Comparison of ENCODE assay signal across 11 mouse cellular contexts in genomic region chr6:8473498-8473897, GRCm38 (mm10). TPM values are rescaled to one million over a fixed set of nuclear protein-coding genes. Genes with fewer than 3 reads are reported as not detected.
DNase-seq lines count a peak whose midpoint lies in the region; ATAC-seq and TF ChIP-seq lines count a peak whose summit lies in the region.
"Had no signal": no experiment of that assay in that cellular context is flagged by ENCODE, and none has a peak within 500 bp of the region (broad histone marks: within the 10 kb centered on the region; RNA-seq: fewer than 3 reads in every experiment).

No protein-coding gene starts in this region.

- peak; percentile 55 for DNase-seq in gastrocnemius, adult 2 months
- no peak for DNase-seq in gastrocnemius, postnatal 4 days (ENCODE audit: low spot score in 2 of 2)
- DNase-seq in right cerebral cortex, adult 18-20 months = peak; percentile 10
- DNase-seq in right cerebral cortex, postnatal 14 days = no peak
- DNase-seq in heart, postnatal 0 days (ENCODE audit: low spot score) = peak; percentile 45
- DNase-seq in testis, postnatal 10 days (ENCODE audit: low spot score) = peak; percentile 51
- DNase-seq in spleen, postnatal 36 days (ENCODE audit: low spot score in 2 of 2) = no peak
- no peak for DNase-seq in thymus, postnatal 14 days

- intact Hi-C loops in gastrocnemius, adult 2 months (cut with DNase I) = no loop called here

- H3K27me3 ChIP-seq in heart, postnatal 0 days (ENCODE audit: control insufficient read depth, insufficient read depth, low read length) = no peaks in the 10 kb centered on the region
- H3K27me3 ChIP-seq: CH12.LX; liver, embryonic 15.5 days had no signal

- H3K9ac ChIP-seq in heart, postnatal 0 days (replicated peaks; ENCODE audit: low read depth, low read length) = no peak overlapping the region
- H3K9ac ChIP-seq: liver, embryonic 15.5 days had no signal

- H3K9me3 ChIP-seq in heart, postnatal 0 days (replicated peaks; ENCODE audit: control insufficient read depth, low read length) = no peaks in the 10 kb centered on the region
- H3K9me3 ChIP-seq: liver, embryonic 15.5 days had no signal

- H3K4me2 ChIP-seq in heart, postnatal 0 days (ENCODE audit: low read depth, low read length) = peak overlapping the region; percentile 31; the same call in 1 of the 2 replicates
- H3K4me2 ChIP-seq: liver, embryonic 15.5 days had no signal

- no peaks in the 10 kb centered on the region for H3K36me3 ChIP-seq in heart, postnatal 0 days (replicated peaks; ENCODE audit: control insufficient read depth, insufficient read depth, low read length)
- H3K36me3 ChIP-seq: liver, embryonic 15.5 days had no signal

- H3K4me3 ChIP-seq in gastrocnemius, adult 2 months = no peak overlapping the region
- H3K4me3 ChIP-seq in heart, postnatal 0 days (ENCODE audit: low read depth, low read length) = no peak overlapping the region
- H3K4me3 ChIP-seq: liver, embryonic 15.5 days had no signal

- peak; percentile 39; the same call in 1 of the 2 replicates for ATAC-seq in heart, postnatal 0 days (ENCODE audit: insufficient read depth, low read depth)
- ATAC-seq: activated CD4-positive, CD25-positive, alpha-beta regulatory T cell, adult 4 months had no signal

- no peak for TF ChIP-seq CTCF in gastrocnemius, adult 2 months (IDR thresholded peaks at IDR 0.05)
- TF ChIP-seq CTCF in heart, postnatal 0 days (IDR thresholded peaks at IDR 0.05; ENCODE audit: low read depth) = no peak

- WGBS in heart, postnatal 0 days = 17% methylated on average over 5 of the region's 5 CpGs

- H3K27ac ChIP-seq in gastrocnemius, adult 2 months = peak overlapping the region; percentile 62
- peak overlapping the region; percentile 52 for H3K27ac ChIP-seq in heart, postnatal 0 days (ENCODE audit: low read depth)
- H3K27ac ChIP-seq: liver, embryonic 15.5 days had no signal

- peaks cover 18% of the 10 kb centered on the region for H3K4me1 ChIP-seq in heart, postnatal 0 days (ENCODE audit: control insufficient read depth, insufficient read depth)

- no peak for TF ChIP-seq EP300 in heart, postnatal 0 days (IDR thresholded peaks at IDR 0.05; ENCODE audit: low read depth)

RNA-seq across cellular contexts. Expression of gene Glcci1, which starts 35.9 kb away (rescaled TPM):
- total RNA-seq in gastrocnemius, adult 2 months (2021) = 1 to 10 TPM; 4.2 to 4.3 TPM
- total RNA-seq in gastrocnemius, postnatal 4 days (2021) = 10 to 100 TPM; 17.0 to 20.7 TPM
- total RNA-seq in heart, postnatal 0 days (2014; rRNA removed; ENCODE audit: low replicate concordance) = 14.3 and 23.4 TPM in 2 replicates
- polyA plus RNA-seq in heart, postnatal 0 days (2015; fragmentation: Nextera tagmentation; extraction: Ambion mirVana) = 2.7 and 3.2 TPM in 2 replicates

Comparison
In these comparisons a context has a peak if more than half of its experiments do, and no peak if none do; other contexts are left out.
1. DNase-seq: peak in gastrocnemius, adult 2 months (single experiment), right cerebral cortex, adult 18-20 months (single experiment), heart, postnatal 0 days (single experiment) and testis, postnatal 10 days (single experiment); none in gastrocnemius, postnatal 4 days (0 of 2), right cerebral cortex, postnatal 14 days (single experiment), spleen, postnatal 36 days (0 of 2) and thymus, postnatal 14 days (single experiment).